Mouse (Mus musculus) neural tube, embryonic 12.5 days (tissue): ENCODE results near the gene Jph2. TPM values are rescaled to one million over a fixed set of nuclear protein-coding genes. Genes with fewer than 3 reads are reported as not detected.
A peak's percentile ranks its signal among the peaks of the same experiment; 100 is the strongest.

ENCODE experiments used
- ATAC-seq: fragments of 200-750 bp; cut with Nextera tagmentation; 2 replicates; pipeline ENCODE4 v1.8.0; 2017; ENCODE audit warnings: low read depth, mild to moderate bottlenecking, moderate TSS enrichment, moderate library complexity; ENCODE audit not compliant: low FRiP score
- H3K27ac ChIP-seq: fragments of 300-500 bp; sonication (generic); 2 replicates; pipeline ENCODE4 v1.5.1; 2016
- H3K27me3 ChIP-seq: fragments of 300-500 bp; sonication (generic); replicated peaks from 2 replicates; pipeline ENCODE4 v1.6.1; 2016; ENCODE audit warnings: mild to moderate bottlenecking
- H3K36me3 ChIP-seq: fragments of 300-500 bp; sonication (generic); 2 replicates; pipeline ENCODE4 v1.6.1; 2016; ENCODE audit warnings: mild to moderate bottlenecking
- H3K4me1 ChIP-seq: fragments of 300-500 bp; sonication (generic); 2 replicates; pipeline ENCODE4 v1.6.1; 2016
- H3K4me2 ChIP-seq: fragments of 300-500 bp; sonication (generic); replicated peaks from 2 replicates; pipeline ENCODE4 v1.6.1; 2016; ENCODE audit warnings: mild to moderate bottlenecking
- H3K4me3 ChIP-seq: fragments of 300-500 bp; sonication (generic); 2 replicates; pipeline ENCODE4 v1.5.1; 2016
- H3K9ac ChIP-seq: fragments of 300-500 bp; sonication (generic); 2 replicates; pipeline ENCODE4 v1.6.1; 2016; ENCODE audit warnings: mild to moderate bottlenecking
- H3K9me3 ChIP-seq: fragments of 300-500 bp; sonication (generic); 2 replicates; pipeline ENCODE4 v1.6.1; 2016; ENCODE audit warnings: mild to moderate bottlenecking
- WGBS: fragments of 180-500 bp; shearing (Covaris S2); methylation state at CpG from one replicate; pipeline ENCODE4 v1.1.7; 2016; 5-methylcytosine and 5-hydroxymethylcytosine counted together
- polyA plus RNA-seq: library from polyadenylated mRNA; unstranded; fragments of >200 nt; fragmentation: Nextera tagmentation; extraction: Ambion mirVana; gene quantifications from 2 replicates; pipeline ENCODE4 v1.2.1, GENCODE M21; 2016

The Jph2 gene
- polyA plus RNA-seq, 1 experiment from 2014 or later: 0.81 TPM

- no peaks in the 10 kb centered on the region for H3K9me3 ChIP-seq
- 88% methylated on average over 8 of the region's 8 CpGs for WGBS
- no peaks in the 10 kb centered on the region for H3K27me3 ChIP-seq
- no peaks in the 10 kb centered on the region for H3K4me1 ChIP-seq
- H3K4me2 ChIP-seq: no peak overlapping the region
- no peak overlapping the region for H3K4me3 ChIP-seq
- ATAC-seq: no peak
- no peak overlapping the region for H3K9ac ChIP-seq
- peaks cover 36% of the 10 kb centered on the region for H3K36me3 ChIP-seq
- no peak overlapping the region for H3K27ac ChIP-seq
Measured at GRCm38 (mm10) chr2:163404037-163404815, 6.4 kb upstream of the Jph2 start.

- no peak overlapping the region for H3K4me2 ChIP-seq
- H3K4me3 ChIP-seq: no peak overlapping the region
- no peaks in the 10 kb centered on the region for H3K27me3 ChIP-seq
- WGBS: 14% methylated on average over 8 of the region's 8 CpGs
- H3K27ac ChIP-seq: no peak overlapping the region
- H3K9me3 ChIP-seq: no peaks in the 10 kb centered on the region
- H3K36me3 ChIP-seq: peaks cover 13% of the 10 kb centered on the region
- H3K4me1 ChIP-seq: peaks cover 9% of the 10 kb centered on the region
- no peak for ATAC-seq
- H3K9ac ChIP-seq: no peak overlapping the region
Measured at GRCm38 (mm10) chr2:163401221-163401620, 3.4 kb upstream of the Jph2 start.

GRCm38 (mm10) chr2:163399222-163399621 is 1.4 kb upstream of the Jph2 start:
- Histone ChIP-seq H3K27me3 (no peaks in the 10 kb centered on the region), H3K36me3 (no peaks in the 10 kb centered on the region), H3K9me3 (no peaks in the 10 kb centered on the region), H3K4me1 (peaks cover 9% of the 10 kb centered on the region), H3K27ac (no peak overlapping the region), H3K4me3 (no peak overlapping the region), H3K9ac (no peak overlapping the region), H3K4me2 (no peak overlapping the region)
- no peak for ATAC-seq
- WGBS: 81% methylated on average over 8 of the region's 8 CpGs

GRCm38 (mm10) chr2:163398770-163399169 is 977 bp upstream of the Jph2 start:
- Histone ChIP-seq H3K36me3 (no peaks in the 10 kb centered on the region), H3K4me1 (peaks cover 9% of the 10 kb centered on the region), H3K27ac (no peak overlapping the region), H3K9ac (no peak overlapping the region), H3K27me3 (no peaks in the 10 kb centered on the region), H3K9me3 (no peaks in the 10 kb centered on the region), H3K4me3 (no peak overlapping the region), H3K4me2 (no peak overlapping the region)
- ATAC-seq: no peak
- WGBS: 88% methylated on average over 4 of the region's 4 CpGs

- Histone ChIP-seq H3K4me3 (no peak overlapping the region), H3K9ac (no peak overlapping the region), H3K9me3 (no peaks in the 10 kb centered on the region), H3K4me2 (peak overlapping the region; percentile 37), H3K4me1 (peaks cover 9% of the 10 kb centered on the region), H3K27me3 (no peaks in the 10 kb centered on the region), H3K36me3 (no peaks in the 10 kb centered on the region), H3K27ac (no peak overlapping the region)
- 92% methylated on average over 19 of the region's 19 CpGs for WGBS
- ATAC-seq: no peak
Measured at GRCm38 (mm10) chr2:163397071-163397470, 722 bp downstream of the Jph2 start.

- 81% methylated on average over 6 of the region's 6 CpGs for WGBS
- no peaks in the 10 kb centered on the region for H3K27me3 ChIP-seq
- no peaks in the 10 kb centered on the region for H3K36me3 ChIP-seq
- no peak overlapping the region for H3K4me2 ChIP-seq
- H3K27ac ChIP-seq: no peak overlapping the region
- ATAC-seq: no peak
- H3K4me3 ChIP-seq: no peak overlapping the region
- no peaks in the 10 kb centered on the region for H3K9me3 ChIP-seq
- peaks cover 9% of the 10 kb centered on the region for H3K4me1 ChIP-seq
- no peak overlapping the region for H3K9ac ChIP-seq
Measured at GRCm38 (mm10) chr2:163394977-163395376, 2.8 kb downstream of the Jph2 start.

- no peaks in the 10 kb centered on the region for H3K36me3 ChIP-seq
- H3K9me3 ChIP-seq: no peaks in the 10 kb centered on the region
- peaks cover 9% of the 10 kb centered on the region for H3K4me1 ChIP-seq
- WGBS: 69% methylated on average over 6 of the region's 6 CpGs
- no peaks in the 10 kb centered on the region for H3K27me3 ChIP-seq
- no peak overlapping the region for H3K4me3 ChIP-seq
- no peak for ATAC-seq
- H3K9ac ChIP-seq: no peak overlapping the region
- no peak overlapping the region for H3K4me2 ChIP-seq
- H3K27ac ChIP-seq: no peak overlapping the region
Measured at GRCm38 (mm10) chr2:163393976-163394375, 3.8 kb downstream of the Jph2 start.

GRCm38 (mm10) chr2:163393241-163393640 is 4.6 kb downstream of the Jph2 start:
- Histone ChIP-seq H3K36me3 (no peaks in the 10 kb centered on the region), H3K4me2 (no peak overlapping the region), H3K4me1 (peaks cover 9% of the 10 kb centered on the region), H3K9ac (no peak overlapping the region), H3K4me3 (no peak overlapping the region), H3K27ac (no peak overlapping the region), H3K9me3 (no peaks in the 10 kb centered on the region), H3K27me3 (no peaks in the 10 kb centered on the region)
- 91% methylated on average over 10 of the region's 10 CpGs for WGBS
- no peak for ATAC-seq

- H3K4me1 ChIP-seq: 0 out of 2 replicates have a peak, but pooled peaks cover 1% of the 10 kb centered on the region
- no peaks in the 10 kb centered on the region for H3K27me3 ChIP-seq
- H3K9ac ChIP-seq: no peak overlapping the region
- H3K9me3 ChIP-seq: no peaks in the 10 kb centered on the region
- no peak overlapping the region for H3K27ac ChIP-seq
- no peak for ATAC-seq
- WGBS: 76% methylated on average over 6 of the region's 6 CpGs
- no peaks in the 10 kb centered on the region for H3K36me3 ChIP-seq
- no peak overlapping the region for H3K4me3 ChIP-seq
- H3K4me2 ChIP-seq: no peak overlapping the region
Measured at GRCm38 (mm10) chr2:163392436-163392835, 5.4 kb downstream of the Jph2 start.

- no peaks in the 10 kb centered on the region for H3K4me1 ChIP-seq
- no peaks in the 10 kb centered on the region for H3K27me3 ChIP-seq
- no peak overlapping the region for H3K4me2 ChIP-seq
- no peaks in the 10 kb centered on the region for H3K9me3 ChIP-seq
- ATAC-seq: no peak
- H3K27ac ChIP-seq: no peak overlapping the region
- no peak overlapping the region for H3K4me3 ChIP-seq
- no peak overlapping the region for H3K9ac ChIP-seq
- WGBS: 80% methylated on average over 15 of the region's 15 CpGs
- H3K36me3 ChIP-seq: no peaks in the 10 kb centered on the region
Measured at GRCm38 (mm10) chr2:163386423-163387190, 11.2 kb downstream of the Jph2 start.

GRCm38 (mm10) chr2:163385126-163385525 is 12.7 kb downstream of the Jph2 start:
- 91% methylated on average over 6 of the region's 6 CpGs for WGBS
- Histone ChIP-seq H3K9me3 (no peaks in the 10 kb centered on the region), H3K4me1 (no peaks in the 10 kb centered on the region), H3K36me3 (no peaks in the 10 kb centered on the region), H3K9ac (no peak overlapping the region), H3K4me3 (no peak overlapping the region), H3K27me3 (no peaks in the 10 kb centered on the region), H3K27ac (no peak overlapping the region), H3K4me2 (no peak overlapping the region)
- ATAC-seq: no peak

GRCm38 (mm10) chr2:163381246-163381645 is 16.5 kb downstream of the Jph2 start:
- H3K4me1 ChIP-seq: no peaks in the 10 kb centered on the region
- no peak overlapping the region for H3K4me3 ChIP-seq
- no peaks in the 10 kb centered on the region for H3K36me3 ChIP-seq
- 85% methylated on average over 8 of the region's 8 CpGs for WGBS
- H3K4me2 ChIP-seq: no peak overlapping the region
- H3K9me3 ChIP-seq: no peaks in the 10 kb centered on the region
- peaks cover 15% of the 10 kb centered on the region for H3K27me3 ChIP-seq
- no peak overlapping the region for H3K27ac ChIP-seq
- no peak for ATAC-seq
- H3K9ac ChIP-seq: no peak overlapping the region
